Mouse (Mus musculus) thymus, postnatal 10 days (tissue): ENCODE results near the gene Cep72.
"Not testable (repeated sequence)": the region's sequence is repeated elsewhere in the genome, so short reads cannot be mapped to it uniquely, and the experiment has no call there.

Source experiments
- DNase-seq, 2 experiments: peaks; one replicate each; pipeline ENCODE4 v3.0.0; 2021; ENCODE audit warnings: low spot score in 2 of 2

The Cep72 gene

GRCm38 (mm10) chr13:74061613-74062377, at the start of gene Cep72:
Gene Cep72, minus strand, starts transcription at chr13:74062299.
- peak; percentile 86 to 94 for DNase-seq

GRCm38 (mm10) chr13:74107410-74107809, 45.3 kb upstream of the Cep72 start:
- no peak for DNase-seq

- no peak for DNase-seq
Measured at GRCm38 (mm10) chr13:74104417-74104816, 42.3 kb upstream of the Cep72 start.

GRCm38 (mm10) chr13:74102831-74103582, 40.9 kb upstream of the Cep72 start:
- no peak for DNase-seq

- no peak for DNase-seq
Measured at GRCm38 (mm10) chr13:74102108-74102830, 40.2 kb upstream of the Cep72 start.

- no peak for DNase-seq
Measured at GRCm38 (mm10) chr13:74098913-74099312, 36.8 kb upstream of the Cep72 start.

GRCm38 (mm10) chr13:74096715-74097363, 34.7 kb upstream of the Cep72 start:
- DNase-seq: peak in 1 of 2 experiments; percentile 44

GRCm38 (mm10) chr13:74095936-74096335, 33.8 kb upstream of the Cep72 start:
- no peak for DNase-seq

GRCm38 (mm10) chr13:74090265-74090664, 28.2 kb upstream of the Cep72 start:
- DNase-seq: no peak

GRCm38 (mm10) chr13:74073369-74073768, 11.3 kb upstream of the Cep72 start:
- DNase-seq: no peak

- DNase-seq: no peak
Measured at GRCm38 (mm10) chr13:74071714-74072113, 9.6 kb upstream of the Cep72 start.

- not testable (repeated sequence) for DNase-seq
Measured at GRCm38 (mm10) chr13:74071244-74071643, 9.1 kb upstream of the Cep72 start.

- DNase-seq: no peak
Measured at GRCm38 (mm10) chr13:74066576-74066975, 4.5 kb upstream of the Cep72 start.

GRCm38 (mm10) chr13:74063340-74064050, 1.4 kb upstream of the Cep72 start:
- DNase-seq: no peak

GRCm38 (mm10) chr13:74062378-74063128, 454 bp upstream of the Cep72 start:
- DNase-seq: no peak

- no peak for DNase-seq
Measured at GRCm38 (mm10) chr13:74058081-74058480, 4.0 kb downstream of the Cep72 start.

- no peak for DNase-seq
Measured at GRCm38 (mm10) chr13:74056194-74056593, 5.9 kb downstream of the Cep72 start.

GRCm38 (mm10) chr13:74039926-74040325, 22.2 kb downstream of the Cep72 start:
- no peak for DNase-seq

GRCm38 (mm10) chr13:74035776-74036175, 26.3 kb downstream of the Cep72 start:
- no peak for DNase-seq

- no peak for DNase-seq
Measured at GRCm38 (mm10) chr13:74034756-74035155, 27.3 kb downstream of the Cep72 start.
